Comparison of ENCODE assay signal across 8 mouse cellular contexts in genomic region chr7:25385850-25386555, GRCm38 (mm10). TPM values are rescaled to one million over a fixed set of nuclear protein-coding genes. Genes with fewer than 3 reads are reported as not detected.
DNase-seq lines count a peak whose midpoint lies in the region; ATAC-seq lines count a peak whose summit lies in the region.
"Had no signal": no experiment of that assay in that cellular context is flagged by ENCODE, and none has a peak within 500 bp of the region (broad histone marks: within the 10 kb centered on the region; RNA-seq: fewer than 3 reads in every experiment).

No protein-coding gene starts in this region.

- ATAC-seq in kidney, embryonic 15.5 days (replicated peaks; ENCODE audit: low FRiP score) = no peak
- peak; percentile 89 for ATAC-seq in megakaryocyte, adult 5-6 weeks (ENCODE audit: poor library complexity, severe bottlenecking)

- no peak overlapping the region for H3K9ac ChIP-seq in kidney, embryonic 15.5 days

- H3K4me1 ChIP-seq in brown adipose tissue, adult 24 weeks (ENCODE audit: control insufficient read depth, insufficient read depth, insufficient read length, low read length) = peaks cover 19% of the 10 kb centered on the region; the same call in 1 of the 2 replicates
- H3K4me1 ChIP-seq in kidney, embryonic 15.5 days = peaks cover 22% of the 10 kb centered on the region

- H3K36me3 ChIP-seq in kidney, embryonic 15.5 days = peaks cover 75% of the 10 kb centered on the region

- 80% methylated on average over 12 of the region's 12 CpGs for WGBS in kidney, embryonic 15.5 days

- no peaks in the 10 kb centered on the region for H3K27me3 ChIP-seq in kidney, embryonic 15.5 days

- peak overlapping the region; percentile 67 for H3K4me3 ChIP-seq in brown adipose tissue, adult 24 weeks (ENCODE audit: insufficient read depth, low read depth, low read length)
- no peak overlapping the region for H3K4me3 ChIP-seq in kidney, embryonic 15.5 days (replicated peaks)

- peak overlapping the region; percentile 100 for H3K27ac ChIP-seq in brown adipose tissue, adult 24 weeks (replicated peaks; ENCODE audit: low read depth, low read length)
- H3K27ac ChIP-seq in kidney, embryonic 15.5 days = peak overlapping the region; percentile 28; the same call in 1 of the 2 replicates

- no peaks in the 10 kb centered on the region for H3K9me3 ChIP-seq in kidney, embryonic 15.5 days (replicated peaks)

- H3K4me2 ChIP-seq in kidney, embryonic 15.5 days = no peak overlapping the region

- DNase-seq in urinary bladder, adult 2 months (ENCODE audit: low spot score) = peak; percentile 70
- DNase-seq in urinary bladder, postnatal 10 days (ENCODE audit: low spot score) = no peak
- peak; percentile 93 for DNase-seq in heart, adult 8-10 months (ENCODE audit: low spot score)
- peak; percentile 57 for DNase-seq in testis, postnatal 14 days (ENCODE audit: low spot score)

RNA-seq across cellular contexts. Expression of gene Lipe, which starts 12.5 kb away (rescaled TPM):
- 24.8 and 25.1 TPM in 2 replicates for polyA plus RNA-seq in urinary bladder, adult 2 months (2012; rRNA removed)
- polyA plus RNA-seq in brown adipose tissue, adult 24 weeks (2012; ENCODE audit: insufficient read depth, insufficient read length, missing spikeins) = 1,111 and 1,189 TPM in 2 replicates
- total RNA-seq in heart, adult 8-10 months (2022) = 10 to 100 TPM; 34.3 to 45.6 (median 40.1) TPM
- polyA plus RNA-seq in kidney, embryonic 15.5 days (2015; fragmentation: Nextera tagmentation; extraction: Ambion mirVana) = 9.6 and 12.2 TPM in 2 replicates
- 17.4 and 20.6 TPM in 2 replicates for total RNA-seq in megakaryocyte, adult 5-6 weeks (2015)
- total RNA-seq in megakaryocyte, adult 5-6 weeks (2017) = 17.3 and 23.6 TPM in 2 replicates

RNA-seq across cellular contexts. Expression of gene Cnfn, which starts 16.5 kb away (rescaled TPM):
- polyA plus RNA-seq in urinary bladder, adult 2 months (2012; rRNA removed) = not detected in 2 replicates
- polyA plus RNA-seq in brown adipose tissue, adult 24 weeks (2012; ENCODE audit: insufficient read depth, insufficient read length, missing spikeins) = not detected in 2 replicates
- not detected for total RNA-seq in heart, adult 8-10 months (2022)
- polyA plus RNA-seq in kidney, embryonic 15.5 days (2015; fragmentation: Nextera tagmentation; extraction: Ambion mirVana) = 2.7 and 4.8 TPM in 2 replicates
- not detected in 2 replicates for total RNA-seq in megakaryocyte, adult 5-6 weeks (2015)
- total RNA-seq in megakaryocyte, adult 5-6 weeks (2017) = not detected in 2 replicates
- polyA plus RNA-seq: gonadal fat pad, adult 2 months had no signal

RNA-seq across cellular contexts. Expression of gene Cxcl17, which starts 26.7 kb away (rescaled TPM):
- polyA plus RNA-seq in urinary bladder, adult 2 months (2012; rRNA removed) = 0.08 and 0.16 TPM in 2 replicates
- not detected in 2 replicates for polyA plus RNA-seq in brown adipose tissue, adult 24 weeks (2012; ENCODE audit: insufficient read depth, insufficient read length, missing spikeins)
- total RNA-seq in heart, adult 8-10 months (2022) = not detected
- 0.45 and 0.84 TPM in 2 replicates for polyA plus RNA-seq in kidney, embryonic 15.5 days (2015; fragmentation: Nextera tagmentation; extraction: Ambion mirVana)
- not detected in 2 replicates for total RNA-seq in megakaryocyte, adult 5-6 weeks (2015)
- not detected in 2 replicates for total RNA-seq in megakaryocyte, adult 5-6 weeks (2017)
- polyA plus RNA-seq: gonadal fat pad, adult 2 months had no signal

Comparison
In these comparisons a context has a peak if more than half of its experiments do, and no peak if none do; other contexts are left out.
1. RNA of gene Lipe, which starts 12.5 kb away (polyA plus RNA-seq): 1,111 to 1,189 TPM in brown adipose tissue, adult 24 weeks; 24.8 to 25.1 TPM in urinary bladder, adult 2 months and 9.6 to 12.2 TPM in kidney, embryonic 15.5 days; every median in the first group is over 10 times any median in the second.